Mouse (Mus musculus) G1E (cell line): Measurements from ENCODE around the gene Gins1.

Experiments used
- CTCF ChIP-seq: IDR thresholded peaks from 2 replicates; pipeline ENCODE4 v1.5.1; 2012; ENCODE audit warnings: low read depth, low read length, inconsistent platforms, mixed read lengths
- GATA1 ChIP-seq: IDR thresholded peaks from 2 replicates; pipeline ENCODE4 v1.6.1; 2012; ENCODE audit warnings: borderline replicate concordance, low read length, inconsistent platforms, mixed read lengths
- GATA2 ChIP-seq: IDR thresholded peaks from 2 replicates; pipeline ENCODE4 v1.6.1; 2012; ENCODE audit warnings: low read depth, low read length, inconsistent platforms, borderline replicate concordance
- POLR2AphosphoS5 ChIP-seq: IDR thresholded peaks from 2 replicates; pipeline ENCODE4 v1.6.1; 2012; ENCODE audit warnings: low read depth, low read length, inconsistent platforms; ENCODE audit not compliant: insufficient replicate concordance
- TAL1 ChIP-seq: conservative IDR thresholded peaks from 2 replicates; pipeline ENCODE4 v1.6.1; 2012; ENCODE audit warnings: low read depth, low read length, inconsistent platforms, mixed read lengths

GRCm38 (mm10) chr2:150948786-150949185 is 43.6 kb downstream of the Gins1 start:
- TF ChIP-seq CTCF (no peak), POLR2AphosphoS5 (no peak), GATA1 (no peak), GATA2 (no peak), TAL1 (no peak)
